Mouse (Mus musculus): ENCODE results near the gene Krtap7-1.

The Krtap7-1 gene

DNA sequence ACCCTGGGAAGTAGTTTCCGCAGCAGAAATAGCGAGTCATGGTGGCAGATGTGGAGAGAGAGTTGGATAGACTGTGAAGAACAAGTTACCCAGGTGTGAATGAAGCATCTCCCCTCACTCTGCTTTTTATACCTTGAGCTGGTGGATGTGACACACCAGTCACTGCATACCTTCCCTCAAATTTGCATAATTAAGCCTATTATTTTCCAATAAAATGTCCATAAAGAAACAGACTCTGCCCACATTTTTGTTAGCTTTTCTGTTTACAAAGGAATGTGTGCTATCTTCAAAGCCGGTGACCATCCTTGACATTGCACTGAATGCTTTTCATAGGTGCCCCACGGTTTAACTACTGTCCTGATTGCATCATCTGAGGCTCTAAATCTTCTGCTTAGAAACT lies at the start of gene Krtap7-1:
TSS of gene Krtap7-1 (minus strand) at position 101 of the 400 bp plus-strand sequence.
- no peak for DNase-seq (ENCODE audit: low read depth, low spot score)

DNA sequence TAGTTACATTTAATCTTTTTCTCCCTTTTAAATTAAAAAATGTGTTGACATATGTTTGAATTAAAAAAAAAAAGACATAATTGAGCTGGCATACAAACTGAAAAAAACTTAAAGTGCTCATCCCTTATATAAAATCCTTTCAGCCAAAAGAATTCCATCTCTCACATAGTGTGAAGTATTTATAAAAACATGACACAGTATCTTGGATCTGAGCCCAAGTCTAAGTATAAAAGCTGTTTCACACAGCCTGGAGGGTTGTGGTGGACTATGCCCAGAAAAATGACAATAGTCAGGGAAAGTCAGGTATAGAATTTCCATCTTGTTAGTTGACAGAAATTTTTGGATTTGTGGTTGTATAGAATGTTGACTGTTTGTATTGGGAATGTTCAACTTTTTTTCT lies 42.2 kb upstream of the Krtap7-1 start:
- no peak for DNase-seq (ENCODE audit: low read depth, low spot score)

- no peak for DNase-seq (ENCODE audit: low read depth, low spot score)
Observed at GRCm38 (mm10) chr16:89538031-89538484, 29.9 kb upstream of the Krtap7-1 start.

GRCm38 (mm10) chr16:89537349-89537748 lies 29.2 kb upstream of the Krtap7-1 start:
- no peak for DNase-seq (ENCODE audit: low read depth, low spot score)

DNA sequence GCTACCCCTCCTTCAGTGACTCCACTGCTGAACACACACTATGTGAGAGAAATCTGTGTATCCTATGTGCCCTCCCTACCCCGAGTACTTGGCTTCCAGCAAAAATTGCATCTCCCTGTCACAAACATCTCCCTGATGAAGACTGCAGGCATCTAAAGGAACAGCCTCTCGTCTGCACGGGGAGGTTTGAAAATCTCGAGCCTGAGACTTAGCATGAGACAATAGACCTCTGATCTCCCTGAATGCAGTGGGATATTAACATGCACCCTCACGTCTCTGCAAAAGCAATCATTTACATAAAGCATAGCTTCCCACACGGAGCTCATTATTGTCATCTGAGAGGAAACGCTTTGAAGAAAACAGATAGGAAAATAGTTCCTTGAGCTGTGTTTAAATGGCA lies 22.4 kb upstream of the Krtap7-1 start:
- no peak for DNase-seq (ENCODE audit: low read depth, low spot score)

- DNase-seq (ENCODE audit: low read depth, low spot score), result no peak
Observed at GRCm38 (mm10) chr16:89529846-89530245, 21.7 kb upstream of the Krtap7-1 start.

DNA sequence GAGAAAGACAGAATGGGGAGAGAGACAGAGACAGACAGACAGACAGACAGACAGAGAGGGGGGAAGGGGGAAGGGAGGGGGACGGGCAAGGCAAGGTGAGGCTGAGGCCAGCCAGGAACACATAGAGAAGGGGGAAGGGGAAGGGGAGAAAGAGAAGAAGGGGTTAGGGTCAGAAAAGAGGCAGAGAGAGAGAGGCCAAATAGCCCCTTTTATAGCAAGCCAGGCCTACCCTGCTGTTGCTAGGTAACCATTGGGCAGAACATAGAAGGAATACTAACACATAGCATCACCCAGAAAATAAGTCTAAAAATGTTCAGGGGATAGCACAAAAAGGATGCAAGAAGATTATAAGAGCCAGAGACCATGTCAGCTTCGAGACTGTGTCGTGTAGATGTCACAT lies 20.3 kb upstream of the Krtap7-1 start:
- DNase-seq (ENCODE audit: low read depth, low spot score), result no peak

DNA sequence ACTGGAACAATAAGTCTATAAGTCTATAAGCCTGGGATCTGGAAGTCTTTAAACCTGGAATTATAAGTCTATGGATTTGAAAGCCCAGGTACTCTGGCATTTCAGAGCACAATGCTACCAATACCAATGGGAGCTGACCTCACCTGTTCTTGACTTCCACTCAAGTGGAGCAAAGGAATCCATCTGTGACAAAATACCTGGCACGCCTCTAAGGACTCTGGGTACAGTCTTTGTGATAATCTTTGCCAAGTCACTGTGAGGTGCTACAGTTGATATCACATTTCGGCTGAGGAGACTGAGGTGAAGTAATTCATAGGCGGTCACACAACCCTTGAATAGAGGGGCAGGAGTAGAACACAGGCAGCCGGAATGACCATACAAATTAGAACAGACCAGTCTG lies 12.9 kb upstream of the Krtap7-1 start:
- DNase-seq (ENCODE audit: low read depth, low spot score), result no peak

DNA sequence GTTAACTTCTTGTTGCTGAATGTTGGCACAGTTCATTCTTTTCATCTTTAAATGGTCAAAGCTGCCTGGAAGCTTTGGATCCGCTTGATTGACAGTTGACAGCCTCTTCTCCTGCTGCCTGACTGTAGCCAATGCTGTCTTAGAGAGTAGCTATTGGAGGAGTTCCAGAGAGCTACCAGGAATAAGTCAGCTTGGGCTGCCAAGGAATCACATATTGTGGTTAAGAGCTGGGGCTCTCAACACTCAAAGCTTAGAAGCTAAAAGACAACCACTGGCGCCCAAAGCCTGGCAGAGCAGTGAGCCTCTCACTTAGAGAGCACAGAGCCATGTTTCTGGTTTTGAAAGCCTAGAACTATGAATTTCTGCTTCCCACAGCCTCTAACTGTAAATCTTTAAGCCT lies 12.4 kb upstream of the Krtap7-1 start:
- no peak for DNase-seq (ENCODE audit: low read depth, low spot score)

DNA sequence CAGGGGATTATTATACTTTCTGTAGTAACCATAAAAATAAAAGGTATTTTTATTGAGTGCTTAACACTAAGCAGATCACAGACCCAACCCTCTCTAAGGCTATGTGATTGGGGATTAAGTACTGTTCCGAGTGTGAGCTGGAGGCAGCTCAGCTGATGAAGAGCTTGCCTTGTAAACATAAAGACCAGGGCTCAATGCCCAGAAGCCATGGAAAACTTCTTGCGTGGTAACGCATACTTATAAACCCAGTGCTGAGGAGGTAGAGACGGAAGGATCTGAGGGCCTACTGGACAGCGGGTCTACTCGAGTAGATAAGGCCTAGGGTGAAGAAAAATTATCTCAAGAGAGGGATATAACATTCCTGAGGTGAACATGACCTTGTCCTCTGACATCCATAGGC lies 12.0 kb upstream of the Krtap7-1 start:
- no peak for DNase-seq (ENCODE audit: low read depth, low spot score)

GRCm38 (mm10) chr16:89517635-89518034 lies 9.5 kb upstream of the Krtap7-1 start:
- DNase-seq (ENCODE audit: low read depth, low spot score), result peak; percentile 11

- no peak for DNase-seq (ENCODE audit: low read depth, low spot score)
Observed at GRCm38 (mm10) chr16:89513431-89513830, 5.3 kb upstream of the Krtap7-1 start.

DNA sequence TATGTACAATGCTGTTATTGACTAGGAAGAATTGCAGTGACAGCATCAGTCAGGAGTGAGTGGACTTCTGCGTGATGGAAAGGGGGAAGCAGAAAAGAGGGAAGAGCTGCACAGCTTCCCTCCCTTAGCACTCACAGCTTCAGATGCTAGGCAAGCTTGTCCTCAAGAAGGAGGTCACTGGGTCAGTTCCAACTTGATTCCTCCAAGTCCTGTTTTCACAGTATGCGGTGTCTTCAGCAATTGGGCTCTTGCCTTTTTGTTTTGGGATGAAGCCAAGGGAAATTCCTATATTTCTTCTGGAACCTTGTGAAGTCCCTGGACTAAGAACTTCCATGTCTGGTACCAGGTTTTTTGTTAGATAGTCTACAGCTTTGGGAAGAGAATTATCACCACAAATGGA lies 4.6 kb downstream of the Krtap7-1 start:
- no peak for DNase-seq (ENCODE audit: low read depth, low spot score)

- DNase-seq (ENCODE audit: low read depth, low spot score), result no peak
Observed at GRCm38 (mm10) chr16:89501870-89502269, 6.3 kb downstream of the Krtap7-1 start.

DNA sequence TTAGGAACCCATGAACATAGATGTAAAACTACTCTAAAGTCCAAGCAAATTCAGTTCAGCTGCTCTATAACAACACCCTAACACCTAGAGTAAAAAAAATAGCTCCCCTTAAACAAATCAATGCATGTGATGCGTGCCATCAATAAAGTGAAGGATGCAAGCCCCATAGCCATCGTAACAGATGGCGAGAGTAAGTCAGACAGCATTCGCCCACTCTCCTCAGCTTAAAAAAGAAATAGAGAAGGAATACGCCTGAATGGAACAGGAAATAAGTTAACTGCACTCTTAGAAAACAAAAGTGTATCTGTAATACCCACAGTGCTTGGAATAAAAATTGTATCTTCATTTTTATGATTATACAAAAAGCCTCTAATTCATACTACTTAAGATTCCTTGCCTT lies 11.1 kb downstream of the Krtap7-1 start:
- DNase-seq (ENCODE audit: low read depth, low spot score), result no peak

DNA sequence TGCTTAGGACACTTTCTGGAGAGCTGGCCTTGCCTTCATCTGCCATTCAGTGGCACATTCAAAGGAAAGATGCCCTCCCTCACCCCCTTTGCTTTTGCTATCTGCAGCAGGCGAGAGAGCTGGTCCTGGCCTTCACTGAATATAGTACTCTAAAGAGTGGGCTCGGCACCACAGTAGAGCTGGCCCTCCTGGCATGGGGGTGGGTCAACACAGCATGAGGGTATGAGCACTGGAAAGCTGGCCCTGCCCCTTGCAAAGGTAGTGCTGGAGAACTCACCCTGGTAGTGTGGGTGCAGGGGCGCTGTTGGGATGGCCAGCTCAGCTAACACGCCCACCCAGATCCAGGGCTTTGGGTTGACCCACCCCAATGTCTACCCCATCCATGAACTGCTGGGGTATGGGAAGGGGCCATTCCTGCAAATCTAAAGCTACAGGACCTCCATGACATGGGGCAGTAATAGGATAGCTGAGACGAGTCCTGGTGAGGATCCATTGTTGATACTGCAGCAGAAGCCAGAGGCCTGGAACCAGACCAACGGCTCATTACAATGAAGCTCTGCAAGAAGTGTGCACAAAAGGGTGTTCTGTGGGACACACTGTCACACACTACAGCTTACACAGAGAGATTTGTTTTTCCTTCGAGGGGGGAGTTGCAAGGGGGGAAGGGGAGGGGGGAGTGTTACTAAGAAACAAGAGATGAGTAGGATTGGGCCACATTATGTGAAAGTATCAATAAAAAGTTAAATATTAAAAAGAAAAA lies 12.5 kb downstream of the Krtap7-1 start:
- no peak for DNase-seq (ENCODE audit: low read depth, low spot score)

DNA sequence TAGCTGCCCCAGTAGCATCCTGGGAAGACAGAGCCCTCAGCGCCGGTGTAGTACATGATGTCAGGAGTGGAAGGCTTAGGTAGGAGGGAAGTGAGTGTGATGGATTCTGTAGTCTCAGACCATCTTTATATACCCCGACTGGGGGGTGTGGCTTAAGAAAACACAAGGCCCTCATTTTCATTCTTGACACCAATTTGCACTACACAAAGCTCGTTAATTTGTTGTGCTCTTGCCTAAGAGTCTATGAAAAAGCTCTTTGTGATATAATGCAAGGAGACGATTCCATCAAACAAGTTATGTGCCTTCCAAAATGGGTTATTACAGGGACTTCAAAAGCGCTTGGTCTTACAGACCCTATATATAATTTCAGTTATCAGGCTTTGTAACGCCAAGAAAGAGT lies 20.3 kb downstream of the Krtap7-1 start, which contains the start of gene Krtap8-1:
TSS of gene Krtap8-1 (minus strand) at position 101 of the 400 bp plus-strand sequence.
- DNase-seq (ENCODE audit: low read depth, low spot score), result no peak

GRCm38 (mm10) chr16:89477679-89478314 lies 30.3 kb downstream of the Krtap7-1 start:
- no peak for DNase-seq (ENCODE audit: low read depth, low spot score)

- DNase-seq (ENCODE audit: low read depth, low spot score), result no peak
Observed at GRCm38 (mm10) chr16:89461189-89461588, 46.9 kb downstream of the Krtap7-1 start.

Data from WW6 (cell line).